In the genomic region with DNA sequence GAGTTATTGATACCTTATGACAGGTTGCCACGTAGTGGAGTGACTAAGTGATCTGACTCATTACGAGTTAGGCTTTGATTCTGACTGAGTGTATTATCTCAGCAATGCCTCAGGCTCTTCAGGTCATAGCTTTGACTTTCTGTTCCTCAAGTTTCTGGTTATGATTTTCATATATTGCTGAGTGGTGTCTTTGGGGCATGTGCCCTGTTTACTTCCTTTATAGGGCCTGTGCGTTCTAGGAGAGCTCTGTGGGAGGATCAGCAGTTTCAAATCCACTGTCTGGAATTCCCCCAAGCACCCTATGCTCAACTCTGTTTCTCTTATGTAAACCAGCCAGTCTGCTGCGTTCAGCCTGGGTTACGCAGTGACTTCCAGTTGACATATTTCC, we compare ENCODE assay signal across 8 mouse cellular contexts. TPM values are rescaled to one million over a fixed set of nuclear protein-coding genes. Genes with fewer than 3 reads are reported as not detected.
DNase-seq lines count a peak whose midpoint lies in the region; ATAC-seq and TF ChIP-seq lines count a peak whose summit lies in the region.

No protein-coding gene starts in this region.

- no peak overlapping the region for H3K9ac ChIP-seq in heart, embryonic 11.5 days (ENCODE audit: low read depth, low read length)
- no peak overlapping the region for H3K9ac ChIP-seq in midbrain, embryonic 15.5 days

- no peak overlapping the region for H3K4me3 ChIP-seq in heart, embryonic 11.5 days (ENCODE audit: low read depth, low read length)
- H3K4me3 ChIP-seq in myocyte = no peak overlapping the region
- no peak overlapping the region for H3K4me3 ChIP-seq in midbrain, embryonic 15.5 days

- DNase-seq in heart, adult 18-20 months = peak; percentile 41 to 69
- DNase-seq in heart, postnatal 10 days = peak; percentile 12 to 35
- no peak for DNase-seq in layer of hippocampus, adult 8-10 months (ENCODE audit: low spot score in 2 of 2)
- DNase-seq in urinary bladder, postnatal 25 days (ENCODE audit: low spot score) = no peak

- H3K4me2 ChIP-seq in heart, embryonic 11.5 days = no peak overlapping the region
- peak overlapping the region; percentile 74 for H3K4me2 ChIP-seq in myocyte (ENCODE audit: low read depth)
- no peak overlapping the region for H3K4me2 ChIP-seq in midbrain, embryonic 15.5 days

- intact Hi-C loops in heart, postnatal 10 days (cut with DNase I) = no loop called here

- no peak overlapping the region for H3ac ChIP-seq in myocyte (ENCODE audit: control insufficient read depth, insufficient read length)

- H3K79me2 ChIP-seq in myocyte (ENCODE audit: control insufficient read depth, insufficient read depth) = peaks cover 90% of the 10 kb centered on the region

- TF ChIP-seq POLR2A in myocyte (IDR thresholded peaks at IDR 0.05; ENCODE audit: insufficient read length, low read depth) = no peak

- no peak overlapping the region for H3K27ac ChIP-seq in heart, embryonic 11.5 days (ENCODE audit: low read depth, low read length)
- no peak overlapping the region for H3K27ac ChIP-seq in midbrain, embryonic 15.5 days

- 75% methylated on average over 5 of the region's 5 CpGs for WGBS in heart, embryonic 11.5 days (ENCODE audit: insufficient replicate concordance)
- WGBS in midbrain, embryonic 15.5 days = 80% methylated on average over 5 of the region's 5 CpGs

- H3K27me3 ChIP-seq in heart, embryonic 11.5 days (ENCODE audit: control insufficient read depth, insufficient read depth, low read length) = no peaks in the 10 kb centered on the region
- H3K27me3 ChIP-seq in myocyte (ENCODE audit: control insufficient read depth, insufficient read depth, insufficient read length) = no peaks in the 10 kb centered on the region
- H3K27me3 ChIP-seq in midbrain, embryonic 15.5 days (replicated peaks) = no peaks in the 10 kb centered on the region

- no peak for ATAC-seq in heart, embryonic 11.5 days (replicated peaks; ENCODE audit: insufficient number of reproducible peaks, low FRiP score, low TSS enrichment)
- ATAC-seq in CD4-positive, CD25-positive, alpha-beta regulatory T cell, adult 4 months = peak; percentile 89
- ATAC-seq in midbrain, embryonic 15.5 days (replicated peaks) = no peak

- peaks cover 22% of the 10 kb centered on the region for H3K4me1 ChIP-seq in heart, embryonic 11.5 days (ENCODE audit: control insufficient read depth, insufficient read depth, low read length)
- H3K4me1 ChIP-seq in midbrain, embryonic 15.5 days = peaks cover 7% of the 10 kb centered on the region; the same call in 1 of the 2 replicates

- no peaks in the 10 kb centered on the region for H3K9me3 ChIP-seq in heart, embryonic 11.5 days (replicated peaks; ENCODE audit: control insufficient read depth, low read length)
- H3K9me3 ChIP-seq in midbrain, embryonic 15.5 days = no peaks in the 10 kb centered on the region

- no peaks in the 10 kb centered on the region for H3K36me3 ChIP-seq in heart, embryonic 11.5 days (ENCODE audit: control insufficient read depth, insufficient read depth, low read length)
- no peaks in the 10 kb centered on the region for H3K36me3 ChIP-seq in myocyte (ENCODE audit: control insufficient read depth, insufficient read depth)
- no peaks in the 10 kb centered on the region for H3K36me3 ChIP-seq in midbrain, embryonic 15.5 days (replicated peaks)

TF ChIP-seq in myocyte, 11 proteins besides CTCF, POLR2A, EP300 and RAD21:
- TF ChIP-seq MYOD1 (IDR thresholded peaks at IDR 0.05; ENCODE audit: control insufficient read depth in 1 of 3, insufficient read length in 2 of 3, low read depth in 2 of 3) (no peak), MAX (IDR thresholded peaks at IDR 0.05; ENCODE audit: low read depth) (no peak), REST (IDR thresholded peaks at IDR 0.05; ENCODE audit: insufficient read depth, insufficient read length) (no peak), CEBPB (IDR thresholded peaks at IDR 0.05; ENCODE audit: insufficient read depth, poor library complexity, severe bottlenecking) (no peak), E2F4 (IDR thresholded peaks at IDR 0.05; ENCODE audit: insufficient read depth) (no peak)

RNA-seq across cellular contexts. Expression of gene Specc1l, which starts 10.7 kb away (rescaled TPM):
- 10 to 100 TPM; 41.0 to 41.7 TPM for total RNA-seq in heart, adult 18-20 months (2021)
- 15.7 and 16.6 TPM in 2 replicates for polyA plus RNA-seq in heart, embryonic 11.5 days (2014; fragmentation: Nextera tagmentation; extraction: Ambion mirVana)
- polyA plus RNA-seq in CD4-positive, CD25-positive, alpha-beta regulatory T cell, adult 4 months (2017; shearing (Covaris generic)) = 10 to 100 TPM; 12.0 to 19.5 TPM
- total RNA-seq in heart, postnatal 10 days (2021) = 10 to 100 TPM; 36.9 to 49.4 TPM
- 20.4 TPM for polyA plus RNA-seq in myocyte (2012; fragmentation: generic; extraction: Trizol)
- total RNA-seq in layer of hippocampus, adult 8-10 months (2022) = 10 to 100 TPM; 41.3 to 50.8 (median 42.7) TPM
- 34.6 and 37.2 TPM in 2 replicates for polyA plus RNA-seq in midbrain, embryonic 15.5 days (2015; fragmentation: Nextera tagmentation; extraction: Ambion mirVana)

Comparison
In these comparisons a context has a peak if more than half of its experiments do, and no peak if none do; other contexts are left out.
1. DNase-seq: peak in heart, adult 18-20 months (2 of 2) and heart, postnatal 10 days (2 of 2); none in layer of hippocampus, adult 8-10 months (0 of 2) and urinary bladder, postnatal 25 days (single experiment).